Mouse (Mus musculus) lung, embryonic 14.5 days (tissue): ENCODE data around the gene Pank2. TPM values are rescaled to one million over a fixed set of nuclear protein-coding genes. Genes with fewer than 3 reads are reported as not detected.
A peak's percentile ranks its signal among the peaks of the same experiment; 100 is the strongest.
"Not testable (repeated sequence)": the region's sequence is repeated elsewhere in the genome, so short reads cannot be mapped to it uniquely, and the experiment has no call there.

Experiments used
- ATAC-seq: fragments of 200-750 bp; cut with Nextera tagmentation; 2 replicates; pipeline ENCODE4 v1.8.0; 2017; ENCODE audit warnings: mild to moderate bottlenecking, moderate TSS enrichment, moderate library complexity; ENCODE audit not compliant: insufficient read depth
- DNase-seq: peaks from one replicate; pipeline ENCODE4 v3.0.0-alpha.2; 2015
- H3K27ac ChIP-seq: fragments of 300-500 bp; sonication (generic); 2 replicates; pipeline ENCODE4 v1.5.1; 2014; ENCODE audit warnings: low read depth, mild to moderate bottlenecking, moderate library complexity
- H3K27me3 ChIP-seq: fragments of 300-500 bp; sonication (generic); 2 replicates; pipeline ENCODE4 v1.6.1; 2014; ENCODE audit warnings: low read length, control low read depth; ENCODE audit not compliant: insufficient read depth
- H3K36me3 ChIP-seq: fragments of 300-500 bp; sonication (generic); 2 replicates; pipeline ENCODE4 v1.6.1; 2014; ENCODE audit warnings: control low read depth; ENCODE audit not compliant: insufficient read depth
- H3K4me1 ChIP-seq: fragments of 300-500 bp; sonication (generic); 2 replicates; pipeline ENCODE4 v1.6.1; 2014; ENCODE audit warnings: antibody characterized with exemption, control low read depth; ENCODE audit not compliant: insufficient read depth
- H3K4me2 ChIP-seq: fragments of 300-500 bp; sonication (generic); 2 replicates; pipeline ENCODE4 v1.6.1; 2014; ENCODE audit warnings: mild to moderate bottlenecking
- H3K4me3 ChIP-seq: fragments of 300-500 bp; sonication (generic); 2 replicates; pipeline ENCODE4 v1.5.1; 2014; ENCODE audit warnings: low read depth, low read length
- H3K9ac ChIP-seq: fragments of 300-500 bp; sonication (generic); 2 replicates; pipeline ENCODE4 v1.6.1; 2014
- H3K9me3 ChIP-seq: fragments of 300-500 bp; sonication (generic); 2 replicates; pipeline ENCODE4 v1.6.1; 2016; ENCODE audit warnings: low read depth, low read length, control low read depth
- CTCF ChIP-seq: IDR thresholded peaks from 2 replicates; pipeline ENCODE4 v1.5.1; 2016; ENCODE audit warnings: antibody characterized with exemption, low read depth
- WGBS: fragments of 180-500 bp; shearing (Covaris S2); extraction: QIAGEN DNeasy Blood & Tissue Kit; methylation state at CpG from one replicate; pipeline ENCODE4 v1.1.7; 2014; 5-methylcytosine and 5-hydroxymethylcytosine counted together
- polyA plus RNA-seq: library from polyadenylated mRNA; unstranded; fragments of >200 nt; fragmentation: Nextera tagmentation; extraction: Ambion mirVana; gene quantifications from 2 replicates; pipeline ENCODE4 v1.2.1, GENCODE M21; 2014

The Pank2 gene
- polyA plus RNA-seq, 1 experiment from 2014 or later, result 51.2 TPM

- Histone ChIP-seq H3K9ac (no peak overlapping the region), H3K9me3 (no peaks in the 10 kb centered on the region)
- peak; percentile 20 for DNase-seq
Measured at GRCm38 (mm10) chr2:131286276-131286675, 24.0 kb downstream of the Pank2 start.

GRCm38 (mm10) chr2:131290669-131291068 is 28.4 kb downstream of the Pank2 start:
- Histone ChIP-seq H3K4me2 (no peak overlapping the region), H3K27ac (no peak overlapping the region), H3K27me3 (no peaks in the 10 kb centered on the region), H3K36me3 (peaks cover 72% of the 10 kb centered on the region), H3K4me3 (no peak overlapping the region), H3K9ac (no peak overlapping the region), H3K4me1 (no peaks in the 10 kb centered on the region), H3K9me3 (no peaks in the 10 kb centered on the region)
- no peak for DNase-seq
- no peak for ATAC-seq
- TF ChIP-seq CTCF, result no peak

More at GRCm38 (mm10) chr2:131286276-131286675, 24.0 kb downstream of the Pank2 start:
- 71% methylated on average over 1 of the region's 1 CpGs for WGBS
- Histone ChIP-seq H3K36me3 (peaks cover 61% of the 10 kb centered on the region), H3K4me3 (no peak overlapping the region), H3K4me2 (no peak overlapping the region), H3K27ac (no peak overlapping the region), H3K27me3 (no peaks in the 10 kb centered on the region), H3K4me1 (no peaks in the 10 kb centered on the region)
- no peak for ATAC-seq
- no peak for TF ChIP-seq CTCF

- 91% methylated on average over 2 of the region's 2 CpGs for WGBS
- no peak for DNase-seq
- H3K4me1 ChIP-seq, result no peaks in the 10 kb centered on the region
- H3K4me2 ChIP-seq, result no peak overlapping the region
- no peaks in the 10 kb centered on the region for H3K27me3 ChIP-seq
- no peak for ATAC-seq
- H3K9me3 ChIP-seq, result no peaks in the 10 kb centered on the region
- H3K9ac ChIP-seq, result no peak overlapping the region
- H3K4me3 ChIP-seq, result no peak overlapping the region
- peaks cover 74% of the 10 kb centered on the region for H3K36me3 ChIP-seq
- TF ChIP-seq CTCF, result no peak
- H3K27ac ChIP-seq, result no peak overlapping the region
Measured at GRCm38 (mm10) chr2:131296746-131297261, 34.5 kb downstream of the Pank2 start.

GRCm38 (mm10) chr2:131298674-131299073 is 36.4 kb downstream of the Pank2 start:
- not testable (repeated sequence) for H3K4me1 ChIP-seq, ATAC-seq, H3K27ac ChIP-seq, H3K4me2 ChIP-seq, DNase-seq, H3K9me3 ChIP-seq, H3K9ac ChIP-seq, H3K4me3 ChIP-seq, H3K27me3 ChIP-seq
- peaks cover 56% of the 10 kb centered on the region for H3K36me3 ChIP-seq
- WGBS, result 77% methylated on average over 7 of the region's 7 CpGs

- peaks cover 39% of the 10 kb centered on the region for H3K36me3 ChIP-seq
- H3K27me3 ChIP-seq, result no peaks in the 10 kb centered on the region
- no peak overlapping the region for H3K9ac ChIP-seq
- H3K9me3 ChIP-seq, result no peaks in the 10 kb centered on the region
- H3K4me3 ChIP-seq, result no peak overlapping the region
- H3K27ac ChIP-seq, result no peak overlapping the region
- ATAC-seq (no peak), DNase-seq (no peak)
- no peaks in the 10 kb centered on the region for H3K4me1 ChIP-seq
- no peak for TF ChIP-seq CTCF
- H3K4me2 ChIP-seq, result no peak overlapping the region
- WGBS, result 82% methylated on average over 2 of the region's 2 CpGs
Measured at GRCm38 (mm10) chr2:131300485-131300884, 38.2 kb downstream of the Pank2 start.

- DNase-seq, result peak; percentile 26
- ATAC-seq, result no peak
- no peaks in the 10 kb centered on the region for H3K27me3 ChIP-seq
- no peak for TF ChIP-seq CTCF
- H3K4me3 ChIP-seq, result no peak overlapping the region
- H3K4me2 ChIP-seq, result no peak overlapping the region
- no peak overlapping the region for H3K27ac ChIP-seq
- no peaks in the 10 kb centered on the region for H3K9me3 ChIP-seq
- H3K9ac ChIP-seq, result no peak overlapping the region
- H3K36me3 ChIP-seq, result peaks cover 30% of the 10 kb centered on the region
- no peaks in the 10 kb centered on the region for H3K4me1 ChIP-seq
Measured at GRCm38 (mm10) chr2:131301635-131302034, 39.3 kb downstream of the Pank2 start.

- Histone ChIP-seq H3K27ac (no peak overlapping the region), H3K4me2 (no peak overlapping the region), H3K4me1 (no peaks in the 10 kb centered on the region), H3K9me3 (no peaks in the 10 kb centered on the region), H3K27me3 (no peaks in the 10 kb centered on the region), H3K4me3 (no peak overlapping the region), H3K36me3 (peaks cover 9% of the 10 kb centered on the region; the same call in 1 of the 2 replicates), H3K9ac (no peak overlapping the region)
- DNase-seq (no peak), ATAC-seq (no peak)
- TF ChIP-seq CTCF, result no peak
- 70% methylated on average over 9 of the region's 9 CpGs for WGBS
Measured at GRCm38 (mm10) chr2:131304497-131304896, 42.2 kb downstream of the Pank2 start.

GRCm38 (mm10) chr2:131305226-131305625 is 42.9 kb downstream of the Pank2 start:
- 82% methylated on average over 1 of the region's 1 CpGs for WGBS
- H3K9me3 ChIP-seq, H3K36me3 ChIP-seq, ATAC-seq, H3K27me3 ChIP-seq, H3K27ac ChIP-seq, H3K4me1 ChIP-seq, H3K9ac ChIP-seq, H3K4me2 ChIP-seq, H3K4me3 ChIP-seq: not testable (repeated sequence)
- DNase-seq, result peak; percentile 24
